Mouse (Mus musculus) cerebellum, adult 11-12 months (tissue): ENCODE data around the gene Mfsd4b1.
"Not testable (repeated sequence)": the region's sequence is repeated elsewhere in the genome, so short reads cannot be mapped to it uniquely, and the experiment has no call there.

Experiments
- DNase-seq: peaks from one replicate; pipeline ENCODE4 v3.0.0; 2022

Mfsd4b1 gene

DNA sequence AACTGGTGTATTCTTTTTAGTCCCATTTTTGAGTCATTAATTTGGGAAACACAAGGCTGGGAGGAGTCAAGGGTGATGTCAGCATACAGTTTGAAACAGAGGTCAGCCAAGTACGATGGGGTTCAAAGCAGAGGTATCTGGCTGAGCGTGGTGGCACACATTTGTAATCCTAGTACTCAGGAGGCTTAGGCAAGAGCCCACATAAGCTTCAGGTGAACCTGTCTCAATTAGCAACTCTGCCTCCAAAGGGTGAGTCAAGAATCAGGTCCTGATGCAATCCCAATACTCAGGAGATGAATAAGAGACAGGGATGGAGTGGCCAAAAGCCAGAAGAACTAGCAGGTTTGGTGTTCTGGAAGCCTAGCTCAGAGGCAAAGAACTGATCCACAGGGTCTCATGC lies 7.8 kb upstream of the Mfsd4b1 start:
- DNase-seq, result no peak

DNA sequence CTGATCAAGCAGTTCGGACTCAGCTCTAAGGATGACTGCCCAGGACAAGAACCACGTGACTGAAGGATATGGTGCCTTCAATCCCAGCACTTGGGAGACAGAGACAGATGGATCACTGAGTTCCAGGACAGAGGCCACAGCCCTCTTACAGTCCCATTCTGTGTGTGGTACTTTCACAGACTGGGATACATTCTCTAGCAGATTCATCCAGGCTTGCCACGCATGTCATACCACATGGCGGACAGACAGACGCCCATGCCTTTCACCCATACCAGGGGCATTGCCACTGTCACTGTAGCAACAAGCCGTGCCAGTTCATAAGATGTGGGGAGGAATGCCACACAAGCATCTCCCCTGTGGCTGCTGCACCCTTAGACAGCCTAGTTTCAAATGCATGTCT lies 5.6 kb upstream of the Mfsd4b1 start:
- DNase-seq, result no peak

DNA sequence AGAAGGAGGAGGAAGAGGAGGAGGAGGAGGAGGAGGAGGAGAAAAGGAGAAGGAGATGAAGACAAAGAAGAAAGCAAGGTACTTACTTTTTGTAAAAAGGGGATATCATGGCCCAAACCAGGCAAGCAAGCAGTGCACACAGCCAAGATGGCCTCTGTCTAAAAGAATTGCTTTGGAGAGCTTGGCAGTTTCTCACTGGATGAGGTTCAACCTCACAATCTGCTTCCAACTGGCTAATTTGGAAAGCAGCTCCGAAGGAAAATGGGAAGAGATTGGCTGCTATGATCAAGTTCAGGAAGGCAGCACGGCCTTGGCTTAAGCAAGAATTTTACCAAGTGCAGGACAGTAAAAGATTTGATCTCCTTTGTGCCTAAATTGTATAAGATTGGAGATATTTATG lies 4.5 kb upstream of the Mfsd4b1 start:
- DNase-seq, result no peak

DNA sequence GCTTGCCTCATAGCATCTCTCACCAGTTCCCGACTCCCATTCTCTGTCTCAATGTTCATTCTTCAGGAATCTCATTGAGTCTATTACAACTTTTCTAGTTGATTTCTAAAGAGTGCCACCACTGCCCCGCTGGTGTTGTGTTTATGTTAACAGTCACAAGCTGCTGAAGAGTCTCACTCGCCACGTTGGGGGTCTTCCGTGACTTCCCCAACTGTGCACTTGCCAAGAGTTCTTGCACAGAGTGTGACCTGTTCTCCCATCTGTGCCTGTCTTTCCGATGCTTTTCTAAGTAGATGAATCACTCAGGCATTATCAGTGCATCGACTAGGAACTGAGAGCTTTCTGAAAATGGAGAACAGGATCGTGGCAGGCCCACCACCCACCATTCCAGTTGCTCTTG lies 3.0 kb upstream of the Mfsd4b1 start:
- DNase-seq, result no peak

DNA sequence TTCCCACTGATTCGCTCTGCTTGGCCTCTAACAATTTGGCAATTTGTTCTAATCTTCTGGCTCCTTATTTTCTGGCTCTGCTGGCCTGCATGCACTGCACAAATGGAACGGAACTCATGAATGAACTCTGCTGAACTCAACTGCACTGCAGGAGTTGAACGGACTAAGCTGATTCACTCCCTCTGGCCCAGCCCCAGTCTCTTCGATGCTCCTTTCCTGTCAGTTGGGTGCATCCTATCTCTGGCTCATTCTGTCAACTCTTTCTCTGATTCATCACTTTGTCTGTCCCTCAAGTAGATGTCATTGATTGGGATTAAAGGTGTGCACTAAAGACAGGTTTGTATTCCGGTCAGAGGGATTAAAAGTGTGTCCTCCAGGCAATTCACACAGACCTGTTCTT lies 1.5 kb upstream of the Mfsd4b1 start:
- no peak for DNase-seq

DNA sequence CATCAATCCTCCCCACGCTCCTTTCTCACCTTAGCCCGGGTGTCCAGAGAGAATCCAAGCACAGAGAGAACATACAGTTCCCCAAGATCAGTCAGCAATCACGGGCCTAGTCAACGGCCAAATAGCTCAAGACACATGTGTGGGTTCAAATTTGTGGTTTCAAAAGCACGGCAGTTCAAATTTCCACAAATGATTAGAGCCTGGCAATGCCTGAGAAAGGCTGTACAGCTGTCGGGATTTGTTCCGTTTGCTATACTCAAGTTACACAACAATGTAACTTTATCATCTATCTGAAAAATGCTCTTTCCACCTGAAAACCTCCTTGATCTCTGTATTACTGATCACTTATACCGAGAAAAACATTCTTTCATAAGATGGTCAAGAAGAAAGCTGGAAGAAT lies 492 bp upstream of the Mfsd4b1 start:
- DNase-seq, result no peak

DNA sequence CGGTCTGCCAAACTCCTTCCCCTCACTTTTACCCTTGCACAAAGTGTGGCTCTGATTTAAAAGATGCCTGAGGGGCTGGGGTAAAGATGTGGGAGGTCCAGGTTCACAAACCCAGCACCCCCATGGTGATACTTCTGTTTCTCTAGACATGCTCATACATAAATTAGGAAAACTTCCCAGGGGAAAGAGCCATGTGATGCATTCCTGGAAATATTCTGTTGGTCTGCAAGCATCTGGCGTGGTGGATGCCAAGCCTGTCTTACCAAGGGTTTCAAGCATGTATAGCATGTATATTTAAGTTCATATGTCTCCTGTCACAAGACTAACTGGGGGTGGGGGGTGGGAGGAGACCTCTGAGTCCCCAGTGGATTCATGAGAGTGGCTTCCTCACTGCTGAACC lies 4.7 kb downstream of the Mfsd4b1 start:
- DNase-seq, result no peak

DNA sequence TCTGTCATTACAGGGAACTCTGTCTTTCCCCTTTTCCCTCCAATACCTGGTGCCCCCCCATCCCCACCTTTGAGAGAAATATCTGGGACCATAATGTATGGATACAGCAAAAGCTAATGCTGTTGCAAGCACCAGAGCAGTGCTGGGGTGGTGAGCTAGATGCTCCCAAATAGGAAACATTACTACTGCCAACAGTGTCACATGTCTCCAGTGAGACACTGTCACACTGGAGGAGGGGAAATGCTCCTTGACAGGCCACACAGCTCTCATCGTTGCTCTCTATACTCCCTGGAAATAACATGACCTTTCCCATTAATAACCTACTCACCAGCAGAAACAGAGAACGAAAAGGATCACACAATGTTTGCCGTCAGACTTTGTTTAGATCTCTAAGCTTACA lies 5.6 kb downstream of the Mfsd4b1 start:
- DNase-seq, result no peak

DNA sequence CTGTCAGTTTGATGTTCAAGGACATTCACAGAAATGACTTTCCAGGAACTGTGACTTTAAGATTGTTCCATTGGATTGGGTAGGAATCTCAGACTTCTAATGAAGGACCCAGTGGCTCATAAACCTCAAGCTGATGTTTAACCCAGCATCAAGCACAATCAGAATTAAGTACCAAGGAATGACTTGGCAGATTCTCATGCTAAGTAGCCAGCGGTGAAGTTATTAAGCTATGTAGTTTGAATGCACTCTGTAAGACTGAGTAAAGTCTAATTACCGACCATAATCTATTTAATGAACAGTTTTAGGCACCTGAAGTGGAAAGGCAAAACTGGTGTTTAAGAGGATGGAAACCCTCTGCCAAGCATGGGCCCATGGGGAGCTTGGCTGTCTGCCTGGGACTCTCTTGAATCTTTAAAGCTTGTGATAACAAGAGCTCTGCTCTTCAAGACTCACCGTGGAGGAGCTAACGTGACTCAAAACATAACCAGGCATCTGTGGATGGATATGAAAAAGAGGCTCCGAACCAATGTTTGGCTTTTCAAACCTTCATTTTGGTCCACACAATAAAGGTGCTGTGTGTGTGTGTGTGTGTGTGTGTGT lies 6.7 kb downstream of the Mfsd4b1 start:
- no peak for DNase-seq

DNA sequence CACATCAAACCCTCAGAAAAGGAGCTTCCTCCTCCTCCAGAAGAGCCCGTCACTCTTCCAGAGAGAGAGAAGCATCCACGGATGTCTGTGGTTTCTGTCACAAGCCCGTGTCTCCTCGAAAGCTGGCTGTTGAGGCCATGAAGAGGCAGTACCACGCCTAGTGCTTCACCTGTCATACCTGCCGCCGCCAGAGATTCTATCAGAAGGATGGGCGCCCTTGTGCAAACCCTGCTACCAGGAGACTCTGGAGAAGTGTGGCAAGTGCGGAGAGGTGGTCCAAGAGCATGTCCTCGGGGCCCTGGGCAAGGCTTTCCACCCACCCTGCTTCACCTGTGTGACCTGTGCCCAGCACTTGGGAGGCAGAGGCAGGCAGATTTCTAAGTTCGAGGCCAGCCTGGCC lies 15.5 kb downstream of the Mfsd4b1 start:
- DNase-seq, result no peak

DNA sequence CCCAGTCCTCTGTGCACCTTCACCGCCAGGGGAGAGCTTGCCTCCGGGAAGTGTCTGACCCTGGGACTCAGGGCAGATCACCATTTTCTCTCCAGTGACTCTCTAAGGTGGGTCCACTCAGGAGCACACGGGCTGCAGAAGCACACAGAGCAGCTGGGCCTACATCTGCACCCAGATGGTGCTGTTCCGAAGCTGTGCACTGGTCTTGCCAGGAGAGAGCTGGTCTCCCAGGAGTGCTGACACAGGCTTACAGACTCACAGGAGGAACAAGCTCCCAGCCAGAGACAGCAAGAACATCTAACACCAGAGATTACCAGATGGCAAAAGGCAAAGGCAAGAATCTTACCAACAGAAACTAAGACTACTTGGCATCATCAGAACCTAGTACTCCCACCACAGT lies 16.2 kb downstream of the Mfsd4b1 start:
- not testable (repeated sequence) for DNase-seq

DNA sequence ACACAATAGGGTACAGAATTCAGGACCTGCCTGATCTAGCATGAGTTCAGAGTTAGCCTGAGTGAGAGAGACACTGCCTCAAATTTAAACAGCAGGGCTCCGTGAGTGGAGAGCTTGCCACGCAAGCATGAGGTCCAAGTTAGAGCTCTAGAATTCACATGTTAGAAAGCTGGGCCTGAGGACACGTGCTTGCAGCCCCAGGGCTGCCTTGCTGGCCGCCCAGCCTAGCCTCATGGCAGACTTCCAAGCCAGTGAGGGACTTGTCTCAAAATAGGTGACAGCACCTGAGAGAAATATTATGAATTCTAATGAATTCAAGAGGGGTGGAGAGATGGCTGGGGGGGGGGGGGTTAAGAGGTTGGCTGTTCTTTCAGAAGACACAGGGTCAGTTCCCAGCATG lies 17.1 kb downstream of the Mfsd4b1 start:
- DNase-seq, result no peak

DNA sequence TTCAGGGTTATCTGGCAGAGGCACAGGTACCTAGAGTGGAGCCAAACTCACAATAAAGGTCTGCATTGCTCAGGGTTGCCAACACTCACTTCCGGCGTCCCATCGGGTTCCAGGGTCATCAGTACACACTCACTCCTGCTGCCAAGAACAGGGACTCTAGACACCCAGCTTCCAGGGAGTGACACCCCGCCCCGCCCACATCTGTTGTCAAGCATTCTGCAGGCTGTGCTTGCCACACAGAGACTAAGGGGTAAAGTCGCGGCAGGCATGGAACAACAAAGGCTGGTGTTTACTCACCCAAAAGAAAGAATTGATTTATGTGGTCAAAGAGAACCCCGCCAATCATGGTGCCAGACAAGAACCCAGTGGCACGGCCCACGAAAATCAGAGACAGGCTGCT lies 18.1 kb downstream of the Mfsd4b1 start:
- DNase-seq, result no peak

DNA sequence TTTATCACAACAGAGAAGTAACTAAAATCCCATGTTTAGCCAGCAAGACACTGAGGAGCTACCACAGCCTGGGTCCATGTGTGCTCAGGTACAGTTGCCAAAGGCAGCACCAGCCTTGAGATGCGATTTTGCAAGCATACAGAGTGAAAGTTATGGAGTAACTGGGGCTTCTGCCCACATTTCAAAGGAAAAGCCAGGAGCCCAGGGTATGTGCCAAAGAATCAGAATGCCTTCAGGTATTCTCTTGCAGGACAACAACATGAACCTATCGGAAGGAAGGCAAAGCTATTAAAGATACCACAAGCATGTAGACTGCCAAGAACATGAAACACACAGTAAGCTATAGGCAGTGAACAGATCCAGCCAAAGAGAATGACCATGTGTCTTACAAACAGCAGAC lies 24.3 kb downstream of the Mfsd4b1 start:
- no peak for DNase-seq

DNA sequence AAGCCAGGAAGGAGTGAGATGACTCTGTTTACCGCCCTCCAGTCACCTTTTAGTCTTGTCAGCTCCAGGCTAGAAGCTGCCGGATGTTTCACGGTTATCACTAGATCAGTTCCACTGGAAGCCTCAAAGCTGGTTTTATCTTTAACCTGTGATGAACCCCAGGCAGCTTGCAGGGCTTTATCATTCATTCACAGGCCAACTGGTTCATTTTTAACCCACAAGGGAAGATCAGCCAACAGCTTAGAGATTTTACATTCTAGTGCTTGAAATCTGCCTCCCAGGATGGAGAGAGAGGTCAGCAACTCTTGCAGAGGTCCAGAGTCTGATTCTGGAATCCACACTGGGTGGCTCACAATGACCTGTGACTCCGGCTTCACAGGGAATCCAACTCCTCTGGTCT lies 33.9 kb downstream of the Mfsd4b1 start:
- no peak for DNase-seq

DNA sequence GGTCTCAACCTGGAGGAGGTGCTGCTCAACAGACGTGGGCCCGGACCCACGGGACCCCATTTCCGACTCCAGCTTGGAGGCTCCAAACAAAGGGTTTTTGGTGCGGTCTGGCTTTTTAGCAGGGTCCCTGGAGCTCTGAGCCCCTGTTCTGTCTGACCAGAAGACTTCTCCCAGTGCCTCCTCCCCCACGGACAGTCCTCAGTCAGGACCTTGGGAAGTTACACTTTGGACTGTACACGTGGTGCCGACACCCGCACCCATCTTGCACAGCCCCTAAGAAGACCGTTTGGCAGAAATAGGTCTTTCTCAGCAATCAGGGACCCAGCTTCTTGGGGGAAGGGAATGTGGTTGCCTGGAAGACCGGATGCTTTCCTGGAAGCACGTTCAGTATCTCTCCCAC lies 38.6 kb downstream of the Mfsd4b1 start, which contains the start of gene Mfsd4b5:
TSS of gene Mfsd4b5 (minus strand) at position 181 of the 400 bp plus-strand sequence.
- DNase-seq, result no peak

DNA sequence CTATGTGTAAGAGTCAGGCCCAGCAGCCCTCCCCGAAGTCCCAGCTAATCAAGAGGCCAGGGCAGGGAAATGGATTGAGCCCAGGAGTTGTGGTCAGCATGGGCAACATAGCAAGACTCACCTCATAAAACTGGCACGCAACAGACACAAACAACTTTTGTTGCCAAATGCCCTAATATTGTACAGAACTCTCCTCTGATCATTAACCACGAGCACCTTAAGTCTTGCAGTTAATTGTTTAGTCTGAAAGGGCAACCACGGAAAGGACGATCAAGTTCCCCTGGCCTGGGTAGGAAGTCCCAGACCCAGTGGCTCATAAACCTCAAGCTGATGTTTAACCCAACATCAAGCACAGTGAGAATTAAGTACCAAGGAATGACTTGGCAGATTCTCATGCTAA lies 42.5 kb downstream of the Mfsd4b1 start:
- no peak for DNase-seq

DNA sequence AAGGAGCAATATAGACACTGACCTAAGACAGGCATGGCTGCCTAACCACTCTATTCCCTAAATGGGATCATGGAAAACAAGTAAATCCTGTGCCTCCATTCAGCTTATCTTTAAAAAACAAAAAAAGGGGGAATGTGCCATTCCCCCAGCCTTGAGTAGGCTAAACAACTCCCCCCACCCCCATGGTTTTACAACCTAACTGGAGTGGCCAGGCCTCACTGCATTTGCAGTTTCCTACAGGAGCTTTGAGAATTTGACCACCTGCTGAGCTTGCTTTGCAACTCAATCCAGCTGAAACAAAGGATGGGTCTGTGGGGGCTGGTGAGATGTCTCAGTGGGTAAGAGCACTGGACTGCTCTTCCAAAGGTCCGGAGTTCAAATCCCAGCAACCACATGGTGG lies 46.8 kb downstream of the Mfsd4b1 start:
- DNase-seq, result no peak

DNA sequence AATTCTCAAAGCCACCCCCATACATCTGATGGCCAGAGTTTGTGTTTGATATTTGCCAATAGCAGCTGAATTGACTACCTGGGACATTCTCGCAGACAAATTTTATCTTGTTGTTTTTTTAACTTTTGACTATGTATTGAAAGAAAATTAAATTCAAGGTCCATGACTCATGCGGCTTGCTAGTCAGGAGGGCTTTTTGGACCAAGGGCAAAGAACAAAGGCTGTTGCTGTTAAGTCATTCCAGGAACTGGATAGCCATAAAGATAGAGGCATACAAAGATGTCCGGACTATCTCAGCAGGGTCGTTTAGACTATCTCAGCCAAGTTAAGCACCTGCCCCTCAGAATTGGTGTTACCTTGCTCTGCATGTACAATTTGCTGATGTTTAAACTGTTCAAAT lies 47.7 kb downstream of the Mfsd4b1 start:
- no peak for DNase-seq

DNA sequence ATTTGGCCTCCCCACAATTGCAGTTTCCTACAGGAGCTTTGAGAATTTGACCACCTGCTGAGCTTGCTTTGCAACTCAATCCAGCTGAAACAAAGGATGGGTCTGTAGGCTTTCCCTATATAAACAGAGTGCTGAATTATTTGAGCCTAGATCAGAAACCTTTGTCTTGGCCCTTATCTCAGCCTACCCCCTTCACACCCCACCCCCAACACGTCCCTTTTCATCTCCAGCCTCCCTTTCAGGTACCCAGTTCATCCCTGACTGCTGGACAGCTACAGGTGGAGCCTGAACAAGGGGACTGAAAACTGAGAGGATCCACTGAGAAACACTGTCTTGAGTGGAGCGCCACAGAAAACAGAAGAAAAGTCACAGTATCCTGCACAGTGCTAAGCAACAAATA lies 49.3 kb downstream of the Mfsd4b1 start:
- no peak for DNase-seq

DNA sequence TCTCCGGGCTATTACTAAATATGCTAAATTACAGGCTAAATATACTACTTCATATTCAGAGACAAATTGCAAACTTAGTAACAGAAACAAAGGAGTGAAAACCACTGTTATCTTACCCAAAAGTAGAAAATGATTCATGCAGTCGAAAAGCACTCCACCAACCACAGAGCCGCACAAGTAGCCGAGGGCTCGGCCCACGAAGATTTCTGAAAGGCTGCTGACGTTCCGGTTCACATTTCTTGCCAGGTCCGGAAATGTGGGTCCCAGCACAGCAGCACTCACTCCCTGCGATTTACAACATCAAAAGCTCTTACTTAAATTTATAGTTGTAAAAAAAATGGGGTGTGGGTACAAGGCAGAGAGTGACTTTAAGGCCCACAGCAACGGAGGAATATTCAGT lies 50.1 kb downstream of the Mfsd4b1 start:
- no peak for DNase-seq

DNA sequence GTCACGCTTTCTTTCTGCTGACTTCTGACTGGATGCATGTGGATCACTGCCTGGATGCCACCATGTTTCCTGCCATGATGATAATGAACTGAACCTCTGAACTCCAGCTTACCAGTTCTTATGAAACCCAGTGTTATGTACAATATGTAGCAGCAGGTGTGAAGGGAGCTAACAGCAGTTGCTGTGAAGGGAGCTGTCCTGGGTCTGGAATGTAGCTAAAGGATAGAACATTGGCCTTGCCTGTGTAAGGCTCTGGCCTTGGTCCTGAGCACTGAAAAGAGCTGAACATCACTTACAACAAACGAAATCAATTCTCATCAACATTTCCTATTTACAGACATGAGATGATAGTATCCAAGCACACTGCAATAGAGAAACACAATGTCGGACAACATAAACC lies 57.6 kb downstream of the Mfsd4b1 start:
- DNase-seq, result no peak

DNA sequence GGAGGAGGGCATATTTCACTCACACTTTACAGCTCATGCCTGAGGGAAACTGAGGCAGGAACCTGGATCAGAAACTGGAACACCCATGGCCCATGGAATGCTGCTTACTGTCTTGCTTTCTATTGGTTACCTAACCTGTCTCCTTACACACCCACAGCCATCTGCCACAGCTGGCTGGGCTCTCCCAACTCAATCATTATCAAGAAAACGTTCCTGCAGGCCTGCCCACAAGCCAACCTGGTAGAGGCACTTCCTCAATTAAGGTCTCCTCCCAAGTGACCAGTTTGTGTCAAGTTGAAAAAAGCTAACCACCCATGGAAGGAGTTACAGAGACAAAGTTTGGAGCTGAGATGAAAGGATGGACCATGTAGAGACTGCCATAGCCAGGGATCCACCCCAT lies 63.2 kb downstream of the Mfsd4b1 start:
- DNase-seq, result no peak

DNA sequence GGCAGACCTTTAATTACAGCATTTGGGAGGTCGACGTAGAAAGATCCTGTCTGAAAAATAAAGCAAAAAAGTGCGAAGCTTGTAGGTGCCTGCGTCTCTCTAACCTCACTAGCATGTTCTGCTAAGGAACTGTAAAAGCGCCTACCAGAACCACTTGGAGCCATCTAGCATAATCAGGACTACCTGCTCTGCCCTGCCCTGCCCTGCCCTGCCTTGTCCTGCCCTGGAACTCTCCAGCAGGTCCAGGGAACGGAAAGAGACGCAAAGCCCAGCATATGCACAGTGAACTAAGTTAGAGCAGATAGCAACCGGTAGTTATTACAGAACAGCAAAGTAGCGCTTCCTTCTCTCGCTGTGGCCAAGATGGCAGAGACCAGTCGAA lies 64.6 kb downstream of the Mfsd4b1 start:
- DNase-seq, result no peak

DNA sequence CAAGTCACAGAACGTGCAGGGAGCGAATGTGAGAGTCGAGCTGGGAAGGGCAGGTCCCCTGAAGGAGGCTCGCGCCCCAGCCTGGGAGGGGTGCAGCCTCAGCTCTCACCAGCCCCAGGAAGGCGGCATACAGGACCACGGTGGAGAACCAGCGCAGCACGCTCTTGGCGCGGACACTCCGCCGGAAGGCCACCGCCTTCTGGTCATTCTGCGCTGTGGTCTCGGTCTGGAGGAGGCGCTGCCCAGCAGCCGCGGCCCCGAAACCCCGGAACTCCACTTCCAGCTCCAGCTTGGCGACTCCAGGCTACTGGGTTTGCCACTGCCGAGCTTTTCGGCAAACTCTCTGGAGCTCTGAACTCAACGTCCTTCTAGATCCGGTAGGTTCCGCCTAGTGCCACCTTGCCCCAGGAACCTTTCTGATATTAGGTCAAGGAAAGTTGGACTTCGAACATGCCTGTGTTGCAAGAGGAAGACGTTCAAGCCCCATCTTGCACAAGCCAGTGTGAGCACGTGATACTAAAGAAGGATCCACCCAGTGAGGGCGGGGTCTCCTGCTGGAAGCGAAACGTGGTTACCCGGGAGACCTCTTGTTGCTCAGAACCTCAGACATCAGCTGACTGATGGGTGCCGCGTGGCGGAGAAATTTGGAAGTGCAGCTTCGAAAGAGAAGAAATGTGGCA lies 65.2 kb downstream of the Mfsd4b1 start, which contains the start of gene Mfsd4b3:
TSS of gene Mfsd4b3 (minus strand) at position 393 of the 680 bp plus-strand sequence.
- DNase-seq, result peak; percentile 85
